Mouse (Mus musculus): Measurements from ENCODE around the gene Tedc2.
A peak's percentile ranks its signal among the peaks of the same experiment; 100 is the strongest.

Gene Tedc2

GRCm38 (mm10) chr17:24220435-24221411 is at the start of gene Tedc2:
Gene Tedc2, minus strand, starts transcription at chr17:24220851.
- peak; percentile 97 to 98 for DNase-seq

DNA sequence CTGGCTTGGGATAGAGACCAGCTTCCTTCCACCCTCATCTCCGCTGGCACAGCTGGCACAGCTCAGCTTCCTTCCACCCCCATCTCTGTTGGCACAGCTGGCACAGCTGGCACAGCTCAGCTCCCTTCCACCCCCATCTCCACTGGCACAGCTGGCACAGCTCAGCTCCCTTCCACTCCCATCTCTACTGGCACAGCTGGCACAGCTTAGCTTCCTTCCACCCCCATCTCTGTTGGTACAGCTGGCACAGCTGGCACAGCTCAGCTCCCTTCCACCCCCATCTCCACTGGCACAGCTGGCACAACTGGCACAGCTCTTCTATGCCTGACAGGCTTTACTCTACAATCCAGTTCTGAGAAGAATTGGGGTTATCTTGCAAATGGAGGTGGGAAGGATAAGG is 46.5 kb upstream of the Tedc2 start:
- no peak for DNase-seq

DNA sequence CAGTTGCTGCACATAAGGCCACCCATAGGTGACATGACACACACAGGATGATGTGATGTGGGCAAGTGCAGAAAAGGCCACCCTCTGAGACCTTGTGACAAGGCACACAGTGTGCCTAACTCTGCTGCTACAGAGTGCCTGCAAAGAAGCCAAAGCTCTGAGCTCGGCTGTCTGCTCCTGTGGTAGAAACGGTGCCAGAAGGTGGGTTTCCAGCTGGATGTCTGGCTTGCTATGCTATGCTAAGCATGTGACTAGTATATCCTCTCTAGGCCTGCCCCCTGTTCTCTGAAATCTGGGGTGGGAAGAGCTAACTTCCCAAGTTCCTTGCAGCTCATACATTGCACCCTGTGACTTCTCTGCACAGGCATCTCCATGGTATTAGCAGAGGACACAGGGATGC is 44.1 kb upstream of the Tedc2 start:
- no peak for DNase-seq

- no peak for DNase-seq
Measured at GRCm38 (mm10) chr17:24260516-24260915, 39.9 kb upstream of the Tedc2 start.

- DNase-seq: no peak
Measured at GRCm38 (mm10) chr17:24259702-24260101, 39.1 kb upstream of the Tedc2 start.

DNA sequence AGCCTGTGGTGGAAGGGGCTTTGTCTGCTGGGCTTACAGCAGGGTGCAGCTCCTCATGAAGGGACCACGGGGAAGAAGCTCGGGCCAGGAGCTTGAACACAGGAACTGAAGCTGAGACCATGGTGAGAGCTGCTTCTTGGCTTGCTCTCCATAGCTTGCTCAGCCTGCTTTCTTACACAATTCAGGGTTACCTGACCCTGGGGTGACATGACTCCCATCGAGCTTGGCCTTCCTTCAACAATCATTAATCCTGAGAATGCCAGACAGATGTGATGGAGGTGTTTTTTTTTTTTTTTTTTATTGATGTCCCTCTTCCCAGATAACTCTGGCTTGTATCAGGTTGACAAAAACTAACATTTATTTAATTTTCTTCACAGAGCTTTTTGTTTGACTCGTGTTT is 38.3 kb upstream of the Tedc2 start:
- DNase-seq: no peak

DNA sequence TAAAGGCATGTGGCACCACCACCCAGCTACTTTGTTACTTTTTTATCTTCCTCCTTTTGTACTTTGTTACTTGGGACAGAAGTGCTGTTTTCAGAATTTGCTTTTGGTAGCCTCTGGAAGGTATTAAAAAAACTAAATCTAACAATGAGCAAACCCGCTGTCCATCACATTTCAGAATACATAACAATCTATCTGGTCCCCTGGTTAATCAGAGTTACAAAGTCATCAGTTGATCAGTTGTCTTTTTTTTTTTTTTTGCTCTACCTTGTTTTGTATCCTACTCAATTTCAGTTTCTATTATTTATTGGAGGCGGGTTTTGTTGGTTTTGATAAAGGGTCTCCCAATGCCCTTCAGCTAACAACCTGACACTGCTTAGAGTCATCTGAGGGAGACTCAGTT is 31.7 kb upstream of the Tedc2 start:
- no peak for DNase-seq

GRCm38 (mm10) chr17:24251320-24252069 is 30.8 kb upstream of the Tedc2 start, which contains the start of gene Ccnf:
Gene Ccnf, minus strand, starts transcription at chr17:24251484.
- peak; percentile 96 to 97 for DNase-seq

GRCm38 (mm10) chr17:24250988-24251319 is 30.3 kb upstream of the Tedc2 start:
- no peak for DNase-seq

DNA sequence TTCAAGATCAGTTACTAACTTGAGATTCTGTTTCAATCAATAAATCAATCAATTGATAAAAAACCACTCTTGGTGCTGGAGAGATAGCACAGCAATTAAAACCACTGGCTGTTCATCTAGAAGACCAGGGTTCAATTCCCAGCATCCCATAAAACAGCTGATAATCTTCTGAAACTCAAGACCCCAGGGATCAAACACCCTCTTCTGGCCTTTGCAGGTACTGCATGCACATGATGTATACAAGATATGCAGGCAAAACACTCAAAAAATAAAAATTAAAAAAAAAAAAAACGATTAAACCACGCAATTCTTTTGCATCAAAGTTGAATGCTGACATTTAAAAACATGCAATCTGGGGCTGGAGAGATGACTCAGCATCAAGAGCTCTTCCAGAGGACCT is 28.0 kb upstream of the Tedc2 start:
- no peak for DNase-seq

GRCm38 (mm10) chr17:24244061-24244460 is 23.4 kb upstream of the Tedc2 start:
- DNase-seq: no peak

- DNase-seq: peak in 1 of 2 experiments; percentile 45
Measured at GRCm38 (mm10) chr17:24243311-24243969, 22.8 kb upstream of the Tedc2 start.

DNA sequence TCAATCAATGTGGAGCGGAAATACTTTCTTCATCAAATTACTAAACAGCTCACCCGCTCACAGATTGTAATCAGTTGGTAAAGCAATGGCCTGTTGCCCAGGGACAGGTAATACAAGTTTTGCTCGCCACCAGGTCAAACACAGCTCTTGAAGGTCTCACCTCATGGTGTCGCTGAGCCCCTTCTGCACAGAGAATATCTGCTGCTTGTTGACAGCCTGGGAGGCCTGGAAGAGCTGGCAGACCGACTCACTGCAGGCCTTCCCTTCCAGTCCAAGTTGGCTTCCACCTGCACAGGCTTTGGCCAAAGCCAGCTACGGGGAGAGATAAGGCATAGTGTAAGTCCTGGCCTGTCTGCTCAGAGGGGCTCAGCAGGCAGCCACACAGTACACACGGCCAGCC is 16.3 kb upstream of the Tedc2 start:
- DNase-seq: no peak

- no peak for DNase-seq
Measured at GRCm38 (mm10) chr17:24236479-24236878, 15.8 kb upstream of the Tedc2 start.

DNA sequence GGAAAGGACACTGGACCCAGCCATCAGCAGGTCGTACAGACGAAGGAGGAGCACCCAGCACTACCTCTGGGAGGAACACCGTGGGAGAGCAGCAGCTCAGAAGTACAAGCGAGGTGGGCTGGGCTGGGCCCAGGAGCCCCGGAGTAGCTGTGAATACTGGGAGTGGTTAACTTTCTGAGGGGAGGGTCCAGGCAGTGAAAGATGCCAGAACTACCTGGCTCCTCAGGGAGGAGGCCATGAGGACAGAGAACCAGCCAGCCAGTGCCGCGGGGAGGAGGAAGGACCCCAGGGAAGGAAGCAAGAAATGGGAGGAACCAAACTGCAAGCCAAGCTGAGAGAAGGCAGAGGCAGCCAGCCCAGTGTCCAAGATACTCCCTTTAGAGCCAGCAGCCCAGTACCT is 7.3 kb upstream of the Tedc2 start:
- no peak for DNase-seq

- no peak for DNase-seq
Measured at GRCm38 (mm10) chr17:24226721-24227120, 6.1 kb upstream of the Tedc2 start.

GRCm38 (mm10) chr17:24225851-24226250 is 5.2 kb upstream of the Tedc2 start:
- DNase-seq: no peak

- no peak for DNase-seq
Measured at GRCm38 (mm10) chr17:24224741-24225140, 4.1 kb upstream of the Tedc2 start.

DNA sequence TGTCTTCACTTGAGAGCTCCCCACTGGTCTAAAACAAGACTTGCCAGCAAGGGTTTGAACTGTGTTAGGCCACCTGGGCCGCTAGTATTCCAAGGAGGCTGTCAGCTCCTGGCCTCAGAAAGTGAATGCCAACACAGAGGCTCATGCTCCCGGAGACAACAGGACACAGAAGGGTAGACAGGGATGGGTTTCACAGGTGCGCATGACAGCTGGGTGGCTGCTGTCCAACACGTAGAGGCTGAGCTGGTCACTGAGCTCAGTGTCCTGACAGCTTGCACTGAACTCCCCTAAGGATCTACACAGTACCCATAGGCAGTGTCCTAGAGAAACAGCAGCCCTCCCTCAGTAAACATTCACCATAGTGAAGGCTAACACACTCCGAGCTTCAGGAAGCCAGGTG is 2.9 kb upstream of the Tedc2 start:
- DNase-seq: no peak

GRCm38 (mm10) chr17:24222653-24223052 is 2.0 kb upstream of the Tedc2 start:
- DNase-seq: no peak

- DNase-seq: no peak
Measured at GRCm38 (mm10) chr17:24216836-24217235, 3.8 kb downstream of the Tedc2 start.

DNA sequence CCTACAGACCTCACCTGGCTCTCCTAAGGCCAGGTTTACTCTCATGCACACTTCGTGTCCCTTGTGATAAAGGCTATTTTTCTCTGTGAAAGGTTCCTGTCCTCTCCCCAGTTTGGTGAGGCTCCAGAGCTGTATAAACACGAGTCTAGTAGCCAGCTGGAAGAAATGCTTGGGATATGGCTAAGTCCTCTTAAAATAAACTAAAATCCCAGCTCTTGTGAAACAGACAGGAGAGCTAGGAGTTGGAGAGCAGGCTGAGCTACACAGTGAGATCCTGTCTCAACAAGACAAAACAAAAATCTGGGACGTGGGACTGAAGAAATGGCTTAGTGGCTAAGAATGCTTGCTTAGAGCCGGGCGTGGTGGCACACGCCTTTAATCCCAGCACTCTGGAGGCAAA is 7.5 kb downstream of the Tedc2 start:
- DNase-seq: no peak

DNA sequence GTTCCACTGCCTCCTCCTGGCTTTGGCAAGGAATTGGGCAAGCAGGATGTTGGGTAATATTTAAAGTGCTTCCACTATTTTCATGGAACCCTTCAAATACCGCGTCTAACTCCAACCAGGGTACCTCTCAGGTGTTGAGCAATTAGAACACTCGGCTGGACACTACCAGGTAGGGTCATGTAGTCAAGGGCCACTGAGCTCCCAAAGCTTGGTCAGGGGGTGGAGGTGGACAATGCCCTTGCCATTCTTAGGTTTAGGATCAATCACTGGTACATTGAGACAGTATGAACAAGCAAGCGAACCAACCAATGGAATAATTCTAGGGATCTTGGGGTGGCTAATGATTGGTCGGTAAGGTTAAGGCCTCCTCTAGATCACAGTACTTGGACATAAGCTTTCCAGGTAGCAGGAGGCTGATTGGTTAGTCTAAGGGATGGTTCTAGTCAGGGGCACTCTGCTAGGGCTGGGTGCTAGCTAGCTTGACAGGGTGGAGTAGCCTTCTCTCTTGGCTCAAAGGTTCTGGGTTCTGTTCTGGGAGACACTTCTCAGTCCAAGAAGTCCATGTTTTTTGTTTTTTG is 8.1 kb downstream of the Tedc2 start:
- no peak for DNase-seq

Data from kidney, adult 8-10 months (tissue).